Mouse (Mus musculus) splenic B cell, adult 2 months (primary cell): ENCODE measurements around the gene Polr3a.

Experiments
- DNase-seq: peaks from one replicate; pipeline ENCODE4 v3.0.0-alpha.2; 2011; ENCODE audit warnings: low read depth, low spot score
- H3K27me3 ChIP-seq: 2 replicates; pipeline ENCODE4 v1.6.1; 2012; ENCODE audit warnings: mild to moderate bottlenecking, low read length, moderate library complexity, mixed read lengths; ENCODE audit not compliant: control insufficient read depth, poor library complexity, insufficient read depth, severe bottlenecking
- H3K36me3 ChIP-seq: 2 replicates; pipeline ENCODE4 v1.6.1; 2012; ENCODE audit warnings: mild to moderate bottlenecking, low read length, moderate library complexity, mixed read lengths; ENCODE audit not compliant: control insufficient read depth, poor library complexity, insufficient read depth, severe bottlenecking

The Polr3a gene

DNA sequence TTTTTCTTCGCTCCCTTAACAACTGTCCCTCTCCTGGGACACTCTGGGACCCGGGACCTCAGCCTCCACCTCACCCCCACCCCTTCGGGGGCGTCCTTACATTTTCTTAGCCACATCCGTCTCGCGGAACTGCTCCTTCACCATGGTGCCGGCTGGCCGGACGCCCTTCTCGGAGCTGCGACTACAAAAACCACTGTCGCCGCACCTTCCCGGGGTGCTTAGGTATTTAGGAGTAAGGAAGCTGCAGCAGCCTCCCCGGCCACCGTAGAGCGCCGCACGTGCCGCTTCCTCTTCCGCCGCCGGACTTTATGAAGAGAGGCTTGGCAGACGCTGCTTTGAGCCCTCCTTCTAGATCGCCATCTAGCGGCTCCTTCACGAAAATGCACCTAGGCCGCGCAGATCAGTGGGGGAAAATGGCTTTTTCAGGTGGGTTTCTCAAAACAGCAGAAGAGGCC lies at the start of gene Polr3a, which contains the start of gene Rps24:
TSS of gene Polr3a (minus strand) at position 286 of the 455 bp plus-strand sequence.
TSS of gene Rps24 (plus strand) at position 353 of the 455 bp plus-strand sequence.
- Histone ChIP-seq H3K36me3 (peaks cover 10% of the 10 kb centered on the region), H3K27me3 (no peaks in the 10 kb centered on the region)
- peak; percentile 94 for DNase-seq

DNA sequence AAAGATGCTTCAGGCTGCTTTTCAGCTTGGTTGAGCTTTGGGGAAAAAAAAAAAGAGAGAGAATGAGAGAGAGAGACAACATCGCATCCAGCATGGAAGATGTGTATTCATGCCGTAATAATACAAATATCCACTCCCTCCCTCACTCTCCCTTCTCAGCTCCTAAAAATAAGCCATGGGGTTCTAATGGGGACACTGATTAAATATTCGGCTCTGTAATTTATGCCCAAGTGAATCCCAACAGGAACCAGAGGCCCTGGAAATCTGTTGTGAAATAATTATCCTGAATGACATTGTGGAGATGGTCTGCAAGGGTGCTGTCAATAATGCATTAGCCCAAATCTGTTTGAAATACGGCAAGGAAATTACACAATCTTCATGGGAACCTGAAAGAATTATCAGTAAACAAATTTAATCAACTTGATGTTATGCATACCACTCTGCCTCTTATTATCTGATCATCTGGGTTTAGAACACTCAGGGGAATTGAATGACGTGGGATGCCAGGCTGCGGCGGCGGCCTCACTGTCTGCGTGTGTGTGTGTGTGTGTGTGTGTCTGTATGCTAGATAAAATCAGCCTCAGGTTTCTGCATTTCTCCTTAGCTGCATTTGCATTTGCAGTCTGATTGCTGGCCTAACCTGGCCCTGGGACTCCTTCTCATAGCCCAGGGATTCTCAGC lies 48.1 kb upstream of the Polr3a start:
- H3K27me3 ChIP-seq, result no peaks in the 10 kb centered on the region

DNA sequence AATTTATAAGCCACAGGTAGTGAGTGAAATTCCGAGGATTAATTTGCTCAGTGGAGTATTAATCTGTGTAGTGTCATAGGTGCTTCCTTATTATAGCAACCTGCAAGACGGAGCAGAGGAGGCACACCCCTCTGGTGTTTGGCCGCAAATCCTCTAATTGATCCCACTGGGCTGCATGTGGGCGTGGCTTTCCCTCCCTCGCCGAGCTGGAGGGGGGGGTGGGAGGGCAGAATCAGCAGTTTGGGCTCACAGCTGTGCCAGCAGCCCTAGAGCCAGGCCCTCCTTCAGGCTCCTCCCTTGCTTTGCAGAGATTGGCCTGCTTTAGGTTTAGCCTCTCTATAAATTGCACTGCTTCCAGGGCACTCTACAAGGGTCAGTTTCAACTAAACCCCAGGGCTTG lies 43.4 kb upstream of the Polr3a start:
- no peak for DNase-seq
- H3K36me3 ChIP-seq, result no peaks in the 10 kb centered on the region
- no peaks in the 10 kb centered on the region for H3K27me3 ChIP-seq

More for the DNA sequence above, 48.1 kb upstream of the Polr3a start:
- no peak for DNase-seq
- H3K36me3 ChIP-seq, result no peaks in the 10 kb centered on the region

DNA sequence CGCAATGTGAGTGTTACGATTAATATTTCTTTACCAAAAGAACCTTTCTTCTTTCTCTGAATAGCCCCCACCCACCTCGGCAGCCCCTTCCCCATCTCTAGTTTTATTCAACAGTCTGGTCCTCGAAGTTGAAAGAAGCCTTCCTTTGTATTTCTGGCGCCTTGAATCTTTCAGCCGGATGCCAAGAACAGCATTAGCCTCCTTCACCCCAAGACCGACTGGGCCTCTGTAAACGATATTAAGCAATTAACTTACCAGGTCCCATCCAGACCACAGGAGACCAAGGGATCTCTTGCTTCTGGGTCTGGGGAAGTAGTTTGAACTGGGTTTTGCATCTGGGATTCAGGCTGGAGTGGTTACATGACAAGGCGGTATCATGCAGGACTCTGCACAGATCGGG lies 39.6 kb upstream of the Polr3a start:
- Histone ChIP-seq H3K27me3 (no peaks in the 10 kb centered on the region), H3K36me3 (no peaks in the 10 kb centered on the region)
- DNase-seq, result no peak

DNA sequence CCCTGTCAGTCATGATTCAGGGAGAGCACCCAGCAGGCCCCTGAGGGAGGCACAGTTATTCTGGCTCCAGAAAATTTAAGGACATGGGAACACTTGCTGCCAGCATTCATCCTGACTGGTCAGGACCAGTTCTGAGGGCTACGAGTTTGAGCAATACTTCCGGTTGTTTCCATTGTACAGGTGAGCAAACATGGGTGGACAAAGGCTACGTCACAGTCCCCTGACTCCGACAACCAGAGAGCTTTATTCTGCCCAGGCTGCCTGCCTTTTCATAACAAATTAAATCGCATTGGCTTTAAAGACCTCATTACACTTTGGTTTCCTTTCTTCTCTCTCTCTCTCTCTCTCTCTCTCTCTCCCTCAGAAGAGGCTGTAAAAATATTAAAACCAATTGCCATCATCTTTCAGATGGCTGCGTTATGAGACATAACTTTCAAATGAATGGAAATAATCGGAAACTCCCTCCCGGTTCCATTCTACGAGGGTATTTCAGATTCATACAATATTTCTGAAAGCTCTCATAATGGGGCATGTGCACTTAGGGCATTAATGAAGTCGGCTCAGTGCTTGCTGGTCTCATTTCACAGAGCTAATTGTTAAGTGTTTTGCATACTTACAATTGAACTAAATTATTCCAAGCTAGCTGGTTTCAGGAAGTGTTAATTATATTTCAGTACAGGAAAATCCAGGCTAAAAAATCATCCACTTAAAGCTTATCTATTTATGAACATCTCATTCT lies 39.0 kb upstream of the Polr3a start:
- H3K36me3 ChIP-seq, result no peaks in the 10 kb centered on the region
- DNase-seq, result no peak
- H3K27me3 ChIP-seq, result no peaks in the 10 kb centered on the region

DNA sequence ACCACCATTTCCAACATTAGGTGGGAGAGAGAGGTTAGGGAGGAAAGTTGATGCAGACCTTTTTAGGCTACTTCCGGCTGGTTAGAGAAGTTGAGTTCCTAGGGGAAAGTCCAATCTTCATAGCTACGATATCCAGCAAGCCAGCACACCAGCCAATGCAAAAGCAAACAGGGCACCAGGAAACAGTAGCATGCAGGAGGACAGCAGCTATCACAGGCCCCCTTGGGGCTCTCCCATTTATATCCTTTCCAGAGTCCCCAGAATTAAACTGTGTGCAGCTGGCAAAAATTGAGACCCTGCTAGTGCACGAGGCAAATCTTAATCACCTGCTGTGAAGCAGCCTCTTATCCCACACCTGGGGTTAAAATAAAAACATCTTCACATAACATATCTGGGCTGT lies 38.3 kb upstream of the Polr3a start:
- no peaks in the 10 kb centered on the region for H3K27me3 ChIP-seq
- no peak for DNase-seq

DNA sequence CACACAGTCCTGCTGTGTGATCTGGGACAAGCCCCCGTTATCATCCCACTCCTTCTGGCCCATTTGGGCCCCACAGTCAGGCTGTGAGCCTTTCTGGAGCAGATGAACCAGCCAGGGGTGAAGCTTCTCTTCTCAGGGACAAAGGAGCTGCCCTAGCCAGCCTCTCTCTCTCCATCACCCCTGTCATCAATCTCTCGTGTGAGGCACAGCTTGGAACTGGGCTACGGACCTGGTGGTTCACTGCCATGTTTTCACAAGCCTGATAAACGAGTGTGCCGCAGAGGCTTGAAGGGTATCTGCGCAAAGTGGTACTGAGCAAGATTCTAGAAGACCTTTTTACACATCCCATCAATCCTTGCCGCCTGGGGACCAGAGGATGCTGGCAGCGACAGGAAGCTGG lies 34.7 kb upstream of the Polr3a start:
- no peaks in the 10 kb centered on the region for H3K27me3 ChIP-seq
- no peak for DNase-seq
- no peaks in the 10 kb centered on the region for H3K36me3 ChIP-seq

More for the DNA sequence above, 38.3 kb upstream of the Polr3a start:
- H3K36me3 ChIP-seq, result no peaks in the 10 kb centered on the region

DNA sequence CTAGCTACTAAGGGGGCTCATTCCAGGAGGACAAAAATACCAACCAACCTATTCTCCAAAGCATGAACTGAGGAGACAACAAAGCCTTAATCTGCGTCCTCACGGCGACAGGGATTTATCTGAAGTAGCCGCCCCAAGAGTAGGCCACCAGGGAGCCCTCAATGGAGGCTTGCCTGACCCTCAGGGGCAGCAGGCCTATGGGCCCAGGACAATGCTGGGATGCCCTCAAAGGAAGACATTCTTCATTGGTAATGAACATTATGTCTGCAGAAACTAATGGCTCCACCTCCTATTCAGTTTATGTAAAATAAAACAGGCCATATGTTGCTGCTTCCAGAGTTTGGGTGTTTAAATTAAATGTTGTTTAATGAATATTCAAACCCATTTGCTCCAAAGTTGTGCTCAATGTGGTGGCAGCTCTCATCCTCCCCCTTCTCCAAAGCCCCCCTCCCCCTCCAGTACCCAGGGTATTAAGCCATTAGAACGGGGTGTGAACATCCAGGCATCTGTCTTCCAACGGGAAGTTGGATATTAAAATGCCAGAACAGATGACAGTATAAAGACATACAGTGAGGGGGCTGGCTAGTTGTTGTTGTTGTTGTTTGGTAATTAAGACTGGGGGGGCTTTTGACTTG lies 25.8 kb upstream of the Polr3a start:
- Histone ChIP-seq H3K36me3 (no peaks in the 10 kb centered on the region), H3K27me3 (no peaks in the 10 kb centered on the region)
- no peak for DNase-seq

DNA sequence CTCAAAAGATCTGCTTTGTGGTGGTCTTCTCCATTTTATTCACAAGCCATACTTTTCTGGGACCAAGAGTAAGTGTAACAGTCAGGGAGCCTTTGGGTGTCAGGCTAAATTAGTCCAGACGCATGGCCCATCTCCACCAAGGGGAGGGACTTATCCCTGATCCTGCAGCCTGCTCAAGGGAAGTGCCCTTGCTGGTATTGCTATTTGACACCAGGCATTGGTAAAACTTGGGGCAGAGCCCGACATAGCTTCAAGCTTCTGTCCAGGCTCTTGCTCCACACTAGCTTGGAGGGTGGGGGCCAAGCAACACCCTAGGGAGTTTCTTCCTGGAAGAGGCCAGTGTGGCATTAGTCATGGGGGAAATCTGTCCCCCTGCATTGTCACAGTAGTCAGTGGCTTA lies 23.8 kb upstream of the Polr3a start:
- no peak for DNase-seq
- Histone ChIP-seq H3K36me3 (no peaks in the 10 kb centered on the region), H3K27me3 (no peaks in the 10 kb centered on the region)

DNA sequence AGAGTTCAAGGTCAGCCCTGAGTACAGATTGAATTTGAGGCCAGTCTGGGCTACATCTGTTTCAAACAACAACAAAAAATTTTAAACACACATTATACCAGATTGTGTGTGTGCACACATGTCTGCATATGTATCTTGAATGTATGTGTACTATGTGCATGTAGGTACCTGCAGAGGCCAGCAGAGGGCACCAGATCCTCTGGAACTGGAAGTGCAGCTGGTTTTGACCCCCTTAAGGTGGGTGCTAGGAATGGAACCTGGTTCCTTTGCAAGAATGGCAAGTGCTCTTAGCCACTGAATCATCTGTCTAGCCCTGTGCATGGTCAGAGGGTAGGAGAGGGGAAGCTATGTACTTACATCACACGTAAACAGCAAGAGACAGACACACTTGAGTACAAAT lies 23.4 kb upstream of the Polr3a start:
- no peaks in the 10 kb centered on the region for H3K36me3 ChIP-seq
- no peak for DNase-seq
- H3K27me3 ChIP-seq, result no peaks in the 10 kb centered on the region

DNA sequence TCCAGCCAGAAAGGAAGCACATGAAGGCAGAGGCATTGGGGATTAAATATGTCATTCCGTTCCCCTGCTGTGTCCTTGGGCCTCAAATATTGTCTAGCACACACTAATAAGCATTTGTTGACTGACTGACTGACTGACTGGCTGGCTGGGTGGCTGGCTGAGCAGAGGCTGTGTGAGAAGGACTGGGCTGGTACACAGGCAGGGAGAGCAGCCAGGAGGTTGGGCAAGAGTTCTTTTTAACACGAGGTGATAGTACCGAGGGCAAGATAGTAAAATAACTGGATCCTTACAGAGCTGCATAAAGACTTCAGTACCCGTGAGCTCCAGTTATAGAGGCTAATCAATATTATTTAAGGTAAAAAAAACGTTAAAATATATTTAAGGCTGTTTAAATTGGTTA lies 22.7 kb upstream of the Polr3a start:
- H3K27me3 ChIP-seq, result no peaks in the 10 kb centered on the region
- no peaks in the 10 kb centered on the region for H3K36me3 ChIP-seq
- no peak for DNase-seq

DNA sequence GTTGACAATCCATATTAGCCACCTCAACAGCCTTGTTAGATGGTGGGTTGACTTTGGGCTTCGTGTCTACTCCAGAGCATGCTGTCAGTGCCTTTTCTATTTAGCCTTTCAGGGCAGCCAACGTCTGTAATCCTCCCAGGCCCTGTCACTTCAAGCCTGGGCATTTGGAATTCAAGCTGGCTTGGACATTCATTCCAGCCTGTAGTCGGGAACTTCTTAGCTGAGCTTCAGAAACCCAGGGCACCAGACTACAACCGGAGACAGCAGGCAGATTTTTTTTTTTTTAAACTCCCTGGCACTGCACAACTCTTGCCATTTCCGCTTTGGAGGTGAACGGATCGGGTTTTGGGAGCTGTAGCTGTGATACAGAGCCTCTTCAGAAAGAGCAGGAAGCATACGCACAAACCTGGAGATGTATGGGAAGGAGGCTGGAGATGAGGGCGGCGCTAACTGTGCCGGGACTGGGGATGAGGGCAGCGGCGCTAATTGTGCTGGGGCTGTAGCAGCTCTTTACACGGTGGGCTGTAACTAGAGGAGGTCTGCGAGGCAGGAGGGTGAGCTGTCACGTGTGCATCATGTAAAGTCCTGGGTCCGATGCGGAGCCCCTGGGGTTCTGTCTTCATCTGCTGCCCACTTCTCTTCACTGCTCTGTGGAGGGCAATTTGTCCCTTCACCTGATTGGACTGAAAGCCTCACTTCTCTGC lies 21.4 kb upstream of the Polr3a start:
- Histone ChIP-seq H3K27me3 (no peaks in the 10 kb centered on the region), H3K36me3 (no peaks in the 10 kb centered on the region)
- DNase-seq, result no peak

DNA sequence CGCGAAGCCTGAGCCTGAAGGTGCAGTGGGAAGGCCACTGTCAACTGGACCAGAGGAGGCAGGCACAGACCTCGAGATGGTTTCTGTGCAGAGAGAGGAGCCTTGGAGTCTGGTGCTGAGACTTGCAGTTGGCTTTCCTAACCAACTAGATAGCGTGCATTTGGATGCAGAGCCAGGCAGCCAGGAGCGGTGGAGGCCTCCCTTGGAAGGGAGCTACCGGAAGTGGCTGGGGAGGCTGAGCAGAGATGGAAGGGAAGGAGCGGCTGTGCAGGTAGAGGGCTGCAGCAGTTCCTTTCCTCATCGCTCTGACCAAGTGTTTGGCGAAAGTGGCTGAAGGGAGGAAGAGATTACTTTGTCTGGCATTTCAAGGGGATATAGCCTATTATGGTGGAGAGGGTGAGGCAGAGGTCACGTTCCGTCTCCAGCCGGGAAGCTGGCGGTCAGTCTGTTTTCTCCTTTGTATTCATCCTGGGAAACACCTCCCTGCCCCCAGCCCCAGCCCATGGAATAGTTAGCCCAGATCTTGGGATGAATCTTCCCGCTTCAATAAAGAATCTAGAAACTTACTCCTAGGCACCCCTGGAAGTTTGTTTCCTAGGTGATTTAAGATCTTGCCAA lies 20.7 kb upstream of the Polr3a start:
- DNase-seq, result no peak

DNA sequence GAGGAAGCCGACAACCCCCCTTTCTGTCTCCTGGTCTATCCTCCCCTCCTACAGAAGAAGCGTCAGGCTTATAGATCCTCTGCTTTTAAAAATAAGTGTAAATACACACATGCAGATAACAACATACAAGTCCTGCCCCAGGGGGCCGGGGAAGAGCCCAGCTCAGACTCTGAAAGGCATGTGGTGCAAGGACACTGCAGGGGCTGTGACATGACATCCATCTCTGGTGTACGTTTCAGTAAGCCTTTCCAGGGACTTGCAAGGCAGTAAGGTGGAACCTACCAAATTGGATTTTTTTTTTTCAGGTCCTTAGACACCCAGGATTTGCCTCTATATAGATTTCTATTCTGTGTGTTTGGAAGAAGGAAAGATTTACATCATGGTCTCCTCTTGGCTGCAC lies 14.4 kb upstream of the Polr3a start:
- H3K36me3 ChIP-seq, result peaks cover 4% of the 10 kb centered on the region
- H3K27me3 ChIP-seq, result no peaks in the 10 kb centered on the region
- DNase-seq, result no peak

More for the DNA sequence above, 20.7 kb upstream of the Polr3a start:
- H3K27me3 ChIP-seq, result no peaks in the 10 kb centered on the region
- H3K36me3 ChIP-seq, result no peaks in the 10 kb centered on the region
